Mouse (Mus musculus): ENCODE measurements around the gene Kcnk15.

Gene Kcnk15

GRCm38 (mm10) chr2:163876830-163877498 is 23.5 kb downstream of the Kcnk15 start:
- DNase-seq (ENCODE audit: low read depth) = no peak

DNA sequence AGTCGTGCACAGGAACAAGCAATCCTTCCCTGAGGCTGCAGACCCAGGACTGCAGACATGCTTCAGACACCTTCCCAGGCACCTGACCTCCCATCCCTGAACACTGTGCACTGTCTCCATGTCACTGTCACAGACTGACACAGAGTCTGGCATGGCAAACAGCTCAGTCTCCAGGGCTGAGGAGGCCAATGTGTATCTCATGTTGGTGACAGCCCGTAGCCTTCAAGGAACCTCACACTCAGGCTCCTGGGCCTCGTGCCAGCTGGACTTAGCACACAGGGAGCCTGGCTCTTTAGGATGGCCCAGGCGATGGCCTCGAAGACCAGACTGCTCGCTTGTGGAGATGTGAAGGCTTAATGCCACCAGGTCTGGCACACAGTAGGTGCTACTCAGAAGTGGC is 27.4 kb downstream of the Kcnk15 start:
- DNase-seq (ENCODE audit: low read depth) = no peak

DNA sequence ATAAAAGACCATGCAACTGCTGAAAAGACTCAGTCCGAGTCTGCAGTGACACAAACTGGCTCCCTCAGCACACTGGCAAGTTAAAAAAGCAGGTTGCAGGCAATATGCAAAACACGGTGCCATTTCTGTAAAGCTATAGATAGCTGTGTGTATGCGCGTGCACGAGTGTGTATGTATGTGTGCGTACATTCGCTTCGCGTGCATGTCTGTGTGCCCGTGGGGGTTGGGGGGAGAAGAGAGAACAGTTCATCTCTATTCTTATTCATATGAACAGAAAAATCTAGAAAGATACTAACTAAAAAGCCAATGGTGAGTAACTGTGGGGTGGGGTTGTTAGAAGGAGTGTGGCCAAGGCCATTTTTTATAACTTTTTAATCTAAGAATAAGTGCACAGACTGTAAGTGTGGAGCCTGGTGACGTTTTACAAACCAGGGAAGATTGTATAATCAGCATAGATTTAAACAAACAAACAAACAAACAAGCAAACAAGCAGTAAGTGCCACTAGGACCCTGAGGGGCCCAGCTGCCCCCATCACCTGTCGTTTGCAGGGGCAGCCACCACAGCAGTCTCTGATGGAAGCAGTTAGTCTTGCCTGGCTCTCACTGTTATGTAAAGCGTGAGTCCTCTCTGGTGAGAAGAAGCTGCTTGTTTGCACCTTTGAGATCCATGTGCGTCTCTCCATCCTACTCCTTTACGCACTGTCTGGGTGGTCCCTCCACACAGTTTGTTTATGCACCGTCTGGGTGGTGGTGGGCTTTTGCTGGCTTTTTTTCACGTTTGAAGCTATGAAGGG is 29.6 kb downstream of the Kcnk15 start:
- DNase-seq (ENCODE audit: low read depth) = no peak

GRCm38 (mm10) chr2:163889411-163889810 is 36.0 kb downstream of the Kcnk15 start:
- peak; percentile 8 for DNase-seq (ENCODE audit: low read depth)

DNA sequence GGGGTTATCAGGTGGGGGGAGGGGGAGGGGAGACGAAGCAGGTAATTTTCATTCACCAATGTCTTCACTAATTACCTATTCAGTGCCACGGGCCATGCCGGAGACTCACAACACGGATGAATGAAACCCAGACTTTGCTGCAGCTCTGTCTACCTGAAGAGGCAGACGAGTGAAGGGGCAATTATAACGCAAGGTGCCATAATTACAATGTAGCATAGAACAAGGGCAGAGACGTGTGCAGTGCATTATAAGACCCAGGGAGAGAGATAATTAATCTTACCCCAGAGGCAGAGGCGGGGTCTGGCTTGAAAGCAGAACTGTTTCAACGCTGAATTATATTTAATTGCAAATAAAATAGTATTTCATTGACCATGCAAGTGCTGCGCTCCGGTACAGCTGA is 37.1 kb downstream of the Kcnk15 start:
- no peak for DNase-seq (ENCODE audit: low read depth)

DNA sequence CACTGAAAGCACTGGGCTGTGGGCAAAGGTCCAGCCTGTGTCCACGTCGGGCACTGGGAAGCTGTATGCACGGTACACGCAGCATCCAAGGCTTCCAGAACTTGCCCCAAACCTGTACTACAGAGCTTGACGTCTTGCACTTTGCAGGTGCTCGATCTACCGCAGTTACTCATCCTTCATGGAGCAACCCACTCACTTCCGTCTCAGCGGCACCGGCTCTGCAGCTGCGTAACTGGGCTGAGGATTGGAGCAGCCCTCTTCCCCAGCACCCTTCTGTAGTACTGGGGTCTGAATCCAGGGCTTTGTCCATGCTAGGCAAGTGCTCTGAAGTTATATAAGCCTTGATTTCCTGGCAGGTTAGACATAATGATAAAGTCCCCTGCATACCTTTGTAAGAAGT is 37.8 kb downstream of the Kcnk15 start:
- DNase-seq (ENCODE audit: low read depth) = no peak

DNA sequence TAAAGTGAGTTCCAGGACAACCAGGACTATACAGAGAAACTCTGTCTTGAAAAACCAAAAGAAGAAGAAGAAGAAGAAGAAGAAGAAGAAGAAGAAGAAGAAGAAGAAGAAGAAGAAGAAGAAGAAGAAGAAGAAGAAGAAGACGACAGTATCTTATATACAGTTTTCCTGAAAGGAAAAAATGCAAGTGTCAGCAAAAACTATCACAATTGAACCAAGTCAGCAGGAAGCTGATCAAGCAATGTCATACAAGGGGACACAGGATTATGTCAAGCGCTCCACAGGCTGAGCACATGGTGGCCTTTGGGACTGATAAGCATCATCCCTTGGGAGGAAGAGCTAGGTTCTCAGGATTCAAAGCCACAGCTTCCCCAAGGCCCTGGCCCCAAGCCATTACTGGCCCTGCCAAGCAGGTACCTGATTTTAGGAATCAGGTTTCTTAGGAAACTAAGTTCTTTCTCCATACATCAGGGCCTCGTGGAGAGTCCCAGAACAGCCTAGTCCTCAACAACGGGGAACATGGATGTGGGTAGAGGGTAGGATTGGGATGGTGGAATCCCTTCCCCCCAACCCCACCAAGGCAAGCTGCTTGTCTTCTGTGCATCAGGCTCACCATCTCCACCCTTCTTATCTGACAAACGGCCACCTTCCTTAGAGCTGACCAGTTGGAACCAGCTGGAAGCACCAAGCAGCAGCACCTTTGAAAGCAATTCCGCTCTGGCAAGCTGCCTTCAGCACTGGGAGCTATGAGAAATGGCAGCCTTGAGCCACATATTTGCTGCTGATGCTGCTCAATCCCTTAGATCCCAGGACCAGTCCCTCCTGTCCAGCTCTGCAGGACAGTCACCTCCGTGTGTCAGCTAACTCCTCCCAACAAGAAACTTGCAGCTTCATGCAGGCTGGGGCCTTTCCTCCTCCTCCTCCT is 40.3 kb downstream of the Kcnk15 start:
- no peak for DNase-seq (ENCODE audit: low read depth)

GRCm38 (mm10) chr2:163895156-163895555 is 41.7 kb downstream of the Kcnk15 start:
- DNase-seq (ENCODE audit: low read depth) = no peak

GRCm38 (mm10) chr2:163897026-163897425 is 43.6 kb downstream of the Kcnk15 start:
- peak; percentile 1 for DNase-seq (ENCODE audit: low read depth)

- no peak for DNase-seq (ENCODE audit: low read depth)
Observed at GRCm38 (mm10) chr2:163897988-163898535, 44.6 kb downstream of the Kcnk15 start.

GRCm38 (mm10) chr2:163899910-163900411 is 46.5 kb downstream of the Kcnk15 start:
- no peak for DNase-seq (ENCODE audit: low read depth)

- no peak for DNase-seq (ENCODE audit: low read depth)
Observed at GRCm38 (mm10) chr2:163901043-163901442, 47.6 kb downstream of the Kcnk15 start.

DNA sequence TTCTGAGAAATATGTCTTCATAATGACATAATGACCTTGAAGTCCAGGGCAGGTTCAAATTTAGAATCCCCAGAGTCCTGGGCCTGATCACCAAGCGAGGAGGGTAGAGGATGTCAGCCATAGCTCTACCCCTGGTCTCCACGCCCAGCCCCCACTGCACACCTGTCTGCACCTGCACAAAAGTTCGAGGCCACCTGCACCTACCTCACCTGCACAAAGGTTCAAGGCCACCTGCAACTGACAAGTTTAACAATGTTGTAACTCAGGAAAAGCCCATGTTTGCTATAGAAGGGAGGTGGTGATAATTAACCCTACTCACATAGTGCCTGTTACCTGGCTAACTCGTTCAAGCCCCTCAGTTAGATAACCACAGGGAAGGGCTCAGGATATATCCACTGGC is 49.0 kb downstream of the Kcnk15 start:
- DNase-seq (ENCODE audit: low read depth) = no peak

- no peak for DNase-seq (ENCODE audit: low read depth)
Observed at GRCm38 (mm10) chr2:163903461-163903860, 50.0 kb downstream of the Kcnk15 start.

GRCm38 (mm10) chr2:163904323-163904722 is 50.9 kb downstream of the Kcnk15 start:
- no peak for DNase-seq (ENCODE audit: low read depth)

- DNase-seq (ENCODE audit: low read depth) = no peak
Observed at GRCm38 (mm10) chr2:163907131-163907530, 53.7 kb downstream of the Kcnk15 start.

All from 416B (cell line).